Mouse (Mus musculus) left cerebral cortex, postnatal 14 days (tissue): Measurements from ENCODE around the gene Slf1. TPM values are rescaled to one million over a fixed set of nuclear protein-coding genes. Genes with fewer than 3 reads are reported as not detected.

Experiments
- DNase-seq, 2 experiments: peaks; one replicate each; pipeline ENCODE4 v3.0.0; 2021 to 2022; ENCODE audit warnings: low spot score in 2 of 2, mixed read lengths in 1 of 2
- intact Hi-C: fragments of 180-260 bp; cut with DNase I; formaldehyde crosslinking; loops from one replicate; pipeline ENCODE4 v1.15.1; 2025
- total RNA-seq, 2 experiments: library from RNA; stranded (reverse); gene quantifications; 2 replicates each; pipeline ENCODE4 v1.2.3; 2021

Gene Slf1
- total RNA-seq, 2 experiments from 2014 or later, result 21.3 to 24.0 TPM

DNA sequence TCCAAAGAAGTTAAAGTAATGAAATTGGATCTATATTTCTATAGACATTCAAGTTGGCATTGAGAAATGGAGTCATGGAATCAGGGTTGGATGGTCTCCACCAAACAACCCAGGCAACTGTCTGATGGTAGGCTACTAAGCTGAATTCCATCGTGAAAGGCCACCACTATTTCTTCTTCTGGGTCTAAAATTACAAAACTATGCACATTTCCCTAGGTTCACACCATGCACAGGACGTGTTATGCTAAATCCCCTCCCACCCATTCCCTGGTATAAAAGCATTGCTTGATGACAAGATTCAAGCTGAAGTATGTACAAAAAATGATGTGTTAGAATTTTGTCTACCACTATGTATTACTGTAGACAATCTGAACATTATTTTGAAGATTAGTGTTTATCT, 116.4 kb downstream of the Slf1 start:
- intact Hi-C loops, result no loop called here
- peak in 1 of 2 experiments; percentile 5 for DNase-seq

GRCm38 (mm10) chr13:77003684-77004083, 131.6 kb downstream of the Slf1 start:
- intact Hi-C loops, result no loop called here
- no peak for DNase-seq

DNA sequence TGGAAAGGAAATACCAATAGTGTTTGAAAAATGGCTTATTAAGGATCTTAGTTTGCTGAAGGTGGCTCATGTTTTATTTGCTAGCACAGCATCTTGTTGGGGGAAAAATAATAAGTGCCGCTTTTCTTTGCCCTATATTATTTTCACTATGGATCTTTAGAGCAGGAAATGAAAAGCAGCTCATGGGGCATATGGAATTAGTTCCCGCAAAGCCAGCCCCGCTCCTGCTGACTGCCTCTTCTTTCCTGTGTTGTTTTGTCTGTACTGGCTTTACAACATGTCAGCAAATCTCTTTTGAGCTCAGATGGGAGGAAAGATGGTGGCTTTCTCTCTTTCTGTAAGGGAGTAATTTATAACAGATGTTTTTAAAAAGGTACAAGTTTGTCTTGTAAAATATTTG, 132.6 kb downstream of the Slf1 start:
- intact Hi-C loops, result no loop called here
- no peak for DNase-seq

Other genes starting within 250 kb of the Slf1 start
- gene 2210408I21Rik, start 67 bp upstream of the Slf1 start, total RNA-seq, result 10 to 100 TPM; 23.0 to 25.7 TPM